Mouse (Mus musculus) hindbrain, embryonic 16.5 days (tissue): ENCODE results near the gene Cadps. TPM values are rescaled to one million over a fixed set of nuclear protein-coding genes. Genes with fewer than 3 reads are reported as not detected.

ENCODE experiments used
- ATAC-seq: fragments of 200-750 bp; cut with Nextera tagmentation; 2 replicates; pipeline ENCODE4 v1.8.0; 2017; ENCODE audit warnings: moderate TSS enrichment, moderate library complexity
- H3K27ac ChIP-seq: fragments of 300-500 bp; sonication (generic); 2 replicates; pipeline ENCODE4 v1.5.1; 2014; ENCODE audit warnings: low read depth, mild to moderate bottlenecking, control low read depth, low read length, moderate library complexity
- H3K27me3 ChIP-seq: fragments of 300-500 bp; sonication (generic); replicated peaks from 2 replicates; pipeline ENCODE4 v1.6.1; 2014; ENCODE audit warnings: low read length; ENCODE audit not compliant: control insufficient read depth, insufficient read depth
- H3K36me3 ChIP-seq: fragments of 300-500 bp; sonication (generic); 2 replicates; pipeline ENCODE4 v1.6.1; 2014; ENCODE audit warnings: mild to moderate bottlenecking, low read length, moderate library complexity, mixed read lengths; ENCODE audit not compliant: control insufficient read depth, insufficient read depth
- H3K4me1 ChIP-seq: fragments of 300-500 bp; sonication (generic); 2 replicates; pipeline ENCODE4 v1.6.1; 2014; ENCODE audit warnings: low read depth, low read length; ENCODE audit not compliant: control insufficient read depth, insufficient read depth
- H3K4me2 ChIP-seq: fragments of 300-500 bp; sonication (generic); 2 replicates; pipeline ENCODE4 v1.6.1; 2014; ENCODE audit warnings: mild to moderate bottlenecking, low read length, control low read depth, moderate library complexity
- H3K4me3 ChIP-seq: fragments of 300-500 bp; sonication (generic); 2 replicates; pipeline ENCODE4 v1.5.1; 2014; ENCODE audit warnings: mild to moderate bottlenecking, low read length, control low read depth, moderate library complexity
- H3K9ac ChIP-seq: fragments of 300-500 bp; sonication (generic); 2 replicates; pipeline ENCODE4 v1.6.1; 2014; ENCODE audit warnings: low read depth, mild to moderate bottlenecking, control low read depth, low read length, moderate library complexity
- H3K9me3 ChIP-seq: fragments of 300-500 bp; sonication (generic); 2 replicates; pipeline ENCODE4 v1.6.1; 2014; ENCODE audit warnings: mild to moderate bottlenecking, low read length, moderate library complexity; ENCODE audit not compliant: control insufficient read depth
- WGBS: fragments of 180-500 bp; shearing (Covaris S2); extraction: QIAGEN DNeasy Blood & Tissue Kit; methylation state at CpG from one replicate; pipeline ENCODE4 v1.1.7; 2014; 5-methylcytosine and 5-hydroxymethylcytosine counted together
- polyA plus RNA-seq: library from polyadenylated mRNA; unstranded; fragments of >200 nt; fragmentation: Nextera tagmentation; extraction: Ambion mirVana; gene quantifications from 2 replicates; pipeline ENCODE4 v1.2.1, GENCODE M21; 2015

The Cadps gene
- polyA plus RNA-seq, 1 experiment from 2014 or later: 49.0 TPM

DNA sequence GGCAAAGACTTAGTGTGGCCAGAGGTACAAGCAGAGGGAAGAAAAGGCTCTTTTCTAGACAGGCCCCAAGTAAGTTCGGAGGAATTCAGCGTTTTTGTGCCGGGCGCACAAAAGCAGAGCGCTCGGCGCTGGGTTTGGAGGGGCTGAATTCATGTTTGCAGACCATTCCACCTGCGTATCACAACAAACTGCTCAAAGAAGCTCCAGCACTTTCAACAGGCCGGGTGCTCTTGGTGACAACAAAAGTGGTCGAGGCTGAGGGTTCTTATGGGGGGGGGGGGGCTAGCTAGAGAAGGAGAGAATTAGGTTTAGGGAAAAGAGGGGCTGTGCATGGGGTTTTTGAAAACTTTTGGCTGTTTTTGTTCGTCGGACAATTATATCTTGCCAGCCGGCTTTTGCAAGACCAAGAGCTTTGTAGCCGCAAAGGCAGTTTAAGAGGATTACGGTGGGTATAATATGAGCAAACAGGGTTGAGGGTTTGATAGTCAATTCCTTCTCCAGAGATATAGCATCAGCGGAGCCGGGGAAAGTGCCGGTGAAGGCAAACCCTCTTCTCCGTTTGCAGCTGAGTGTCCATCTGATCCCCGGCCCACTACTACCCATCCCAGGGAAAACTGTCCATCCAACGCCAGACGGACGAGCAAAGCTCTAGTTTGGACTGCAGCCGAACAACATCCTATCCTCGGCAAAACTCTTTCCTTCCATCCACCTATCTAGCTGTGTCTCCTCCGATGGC lies 475.8 kb downstream of the Cadps start:
- no peak overlapping the region for H3K27ac ChIP-seq
- no peaks in the 10 kb centered on the region for H3K9me3 ChIP-seq
- H3K4me3 ChIP-seq: no peak overlapping the region
- H3K4me1 ChIP-seq: peaks cover 12% of the 10 kb centered on the region
- H3K9ac ChIP-seq: no peak overlapping the region
- peaks cover 59% of the 10 kb centered on the region for H3K27me3 ChIP-seq
- 0 out of 2 replicates have a peak overlapping the region, but pooled peaks have one; percentile 14 for H3K4me2 ChIP-seq
- WGBS: under 1% methylated on average over 26 of the region's 26 CpGs
- no peaks in the 10 kb centered on the region for H3K36me3 ChIP-seq
- ATAC-seq: no peak

DNA sequence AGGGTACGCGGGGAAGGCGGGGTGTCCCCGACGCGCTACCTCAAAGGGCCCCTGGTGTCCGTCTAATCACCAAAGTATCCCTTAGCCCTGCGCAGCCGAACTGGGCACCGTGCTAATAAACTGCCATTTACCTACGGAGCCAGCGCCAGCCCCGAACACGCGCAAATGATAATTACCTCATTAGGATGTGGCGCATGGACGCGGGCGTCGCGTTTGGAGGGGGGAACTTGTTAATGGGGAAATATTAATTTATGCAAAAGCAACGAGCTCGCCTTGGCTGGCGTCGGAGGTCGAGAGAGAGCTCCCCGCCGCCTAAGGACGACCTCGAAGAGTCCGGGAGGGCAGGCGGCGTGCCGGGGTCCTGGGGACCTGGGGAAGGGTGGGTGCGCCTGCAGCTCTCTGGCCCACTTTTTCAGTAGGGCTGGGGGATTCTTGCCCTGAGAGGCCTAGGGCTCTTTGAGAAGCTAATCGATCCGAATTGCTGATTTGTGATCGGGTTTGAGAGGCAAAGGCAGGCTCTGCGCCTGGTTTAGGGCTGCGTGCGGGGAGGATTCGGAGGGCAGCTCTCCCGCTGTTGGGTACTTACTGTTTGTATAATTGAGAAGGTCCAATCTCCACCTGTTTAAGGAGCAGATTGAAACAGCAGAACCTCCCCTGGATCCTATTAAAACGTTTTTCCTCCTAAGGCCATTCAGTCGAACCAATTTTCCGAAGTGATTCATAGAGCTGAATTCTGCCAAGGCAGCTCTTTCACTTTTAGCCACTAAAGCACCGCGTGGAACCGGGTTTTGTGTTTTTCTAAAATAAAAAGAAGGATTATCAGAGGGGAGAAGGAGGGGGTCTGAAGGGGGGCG lies 476.6 kb downstream of the Cadps start:
- Histone ChIP-seq H3K36me3 (no peaks in the 10 kb centered on the region), H3K9ac (no peak overlapping the region), H3K9me3 (no peaks in the 10 kb centered on the region), H3K27me3 (peaks cover 55% of the 10 kb centered on the region), H3K4me2 (peak overlapping the region; percentile 14; the same call in 1 of the 2 replicates), H3K4me1 (peaks cover 12% of the 10 kb centered on the region), H3K4me3 (peak overlapping the region; percentile 9), H3K27ac (no peak overlapping the region)
- ATAC-seq: no peak
- WGBS: under 1% methylated on average over 50 of the region's 50 CpGs

DNA sequence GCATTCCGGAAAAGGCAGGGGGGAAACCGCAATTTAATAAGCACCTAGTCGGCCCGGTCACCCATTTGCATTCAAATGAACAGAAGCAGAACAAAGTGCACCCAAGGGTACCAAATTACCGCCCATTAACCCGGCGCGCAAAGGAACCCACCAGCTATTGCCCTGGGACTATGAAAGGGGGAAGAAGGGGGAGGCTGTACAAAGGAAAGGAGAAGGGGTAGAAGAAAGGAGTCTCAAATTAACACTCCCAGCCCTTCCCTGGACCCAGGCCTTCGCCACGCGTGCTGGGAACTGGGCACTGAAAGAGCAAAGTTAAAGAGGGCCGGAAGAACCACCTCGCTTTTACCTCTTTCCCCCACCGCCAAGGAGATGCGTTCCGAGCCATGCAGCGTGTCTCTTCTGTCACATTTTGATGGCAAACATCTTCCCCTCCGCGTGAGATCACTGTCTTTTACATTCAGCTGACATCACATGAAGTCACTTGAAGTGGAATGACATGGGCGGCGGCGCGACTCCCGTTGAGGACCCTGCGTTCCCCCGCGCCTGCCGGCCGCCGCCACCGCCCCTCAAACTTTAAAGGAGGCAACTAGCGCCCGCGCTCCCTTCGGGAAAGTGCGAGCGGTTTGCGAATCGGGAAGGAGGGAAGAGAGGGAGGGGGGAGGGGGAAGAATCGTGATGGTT lies 477.5 kb downstream of the Cadps start:
- no peak overlapping the region for H3K4me2 ChIP-seq
- WGBS: under 1% methylated on average over 40 of the region's 40 CpGs

DNA sequence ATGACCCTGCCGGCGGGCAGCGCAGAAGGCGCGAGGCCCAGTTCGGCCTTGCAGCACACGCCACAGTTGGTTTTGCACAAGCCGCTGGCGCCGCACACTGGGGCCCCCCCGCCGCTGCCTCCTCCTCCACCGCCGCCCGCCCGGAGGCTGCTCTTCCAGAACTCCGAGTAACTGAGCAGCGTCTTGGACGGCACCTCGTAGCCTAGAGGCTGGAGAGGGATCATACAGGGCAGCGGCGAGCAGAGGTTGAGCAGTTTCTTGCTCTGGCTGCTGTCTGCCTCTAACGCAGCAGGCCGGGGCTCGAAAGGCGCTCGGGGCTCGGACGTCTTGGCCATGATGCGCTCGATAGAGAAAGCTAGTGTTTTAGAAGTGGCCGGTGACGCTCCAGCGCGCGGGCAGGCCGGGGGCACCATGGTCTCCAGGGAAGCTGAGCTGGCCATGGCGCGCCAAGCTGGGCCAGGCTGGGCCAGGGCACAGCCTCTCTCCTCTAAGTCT lies 478.1 kb downstream of the Cadps start:
- Histone ChIP-seq H3K9me3 (no peaks in the 10 kb centered on the region), H3K9ac (no peak overlapping the region; the same call in 1 of the 2 replicates), H3K4me2 (peak overlapping the region; percentile 33), H3K27ac (no peak overlapping the region), H3K4me3 (peak overlapping the region; percentile 21), H3K4me1 (peaks cover 12% of the 10 kb centered on the region), H3K27me3 (peaks cover 51% of the 10 kb centered on the region), H3K36me3 (no peaks in the 10 kb centered on the region)
- under 1% methylated on average over 39 of the region's 39 CpGs for WGBS
- no peak for ATAC-seq

More for the DNA sequence above, 477.5 kb downstream of the Cadps start:
- peaks cover 12% of the 10 kb centered on the region for H3K4me1 ChIP-seq
- H3K36me3 ChIP-seq: no peaks in the 10 kb centered on the region
- peak overlapping the region; percentile 21 for H3K4me3 ChIP-seq
- no peak overlapping the region for H3K9ac ChIP-seq
- no peak overlapping the region for H3K27ac ChIP-seq
- no peaks in the 10 kb centered on the region for H3K9me3 ChIP-seq
- ATAC-seq: no peak
- H3K27me3 ChIP-seq: peaks cover 47% of the 10 kb centered on the region

DNA sequence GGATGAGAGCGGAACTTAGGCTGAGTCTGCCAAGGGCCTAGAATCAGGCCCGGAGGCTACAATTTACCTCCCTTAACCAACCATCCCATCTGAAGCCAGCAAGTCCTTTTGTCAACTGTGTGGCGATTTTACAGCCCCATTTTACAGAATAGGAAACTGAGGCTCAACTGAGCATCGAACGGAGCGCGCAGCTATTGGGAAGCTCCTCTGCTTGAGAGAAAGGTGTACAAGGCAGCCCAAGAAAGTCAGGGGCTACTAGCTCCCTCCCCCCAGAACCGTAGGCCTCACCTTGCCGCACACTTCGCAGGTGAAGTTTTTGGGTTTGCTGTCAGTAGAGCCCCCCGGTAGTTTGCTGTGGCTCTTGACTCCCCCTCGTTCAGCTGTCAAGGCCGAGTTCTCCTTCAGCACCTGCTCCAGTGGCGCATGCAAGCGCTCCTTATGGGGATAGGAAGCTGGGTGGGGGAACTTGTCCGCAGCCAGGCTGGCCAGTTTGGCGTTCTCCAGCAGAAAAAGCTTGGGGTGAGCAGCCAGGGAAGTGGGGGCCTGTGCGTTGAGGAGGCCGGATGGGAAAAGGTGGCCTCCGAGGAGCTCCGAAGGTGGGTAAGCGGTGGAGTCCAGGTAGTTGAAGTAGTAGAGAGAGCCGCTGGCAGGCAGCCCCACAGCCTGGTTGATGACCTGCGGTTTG lies 478.7 kb downstream of the Cadps start:
- Histone ChIP-seq H3K9me3 (no peaks in the 10 kb centered on the region), H3K4me3 (no peak overlapping the region; the same call in none of the 2 replicates), H3K4me1 (peaks cover 12% of the 10 kb centered on the region), H3K9ac (no peak overlapping the region; the same call in 1 of the 2 replicates), H3K4me2 (no peak overlapping the region), H3K27me3 (peaks cover 54% of the 10 kb centered on the region), H3K27ac (no peak overlapping the region), H3K36me3 (no peaks in the 10 kb centered on the region)
- 4% methylated on average over 24 of the region's 24 CpGs for WGBS
- no peak for ATAC-seq

DNA sequence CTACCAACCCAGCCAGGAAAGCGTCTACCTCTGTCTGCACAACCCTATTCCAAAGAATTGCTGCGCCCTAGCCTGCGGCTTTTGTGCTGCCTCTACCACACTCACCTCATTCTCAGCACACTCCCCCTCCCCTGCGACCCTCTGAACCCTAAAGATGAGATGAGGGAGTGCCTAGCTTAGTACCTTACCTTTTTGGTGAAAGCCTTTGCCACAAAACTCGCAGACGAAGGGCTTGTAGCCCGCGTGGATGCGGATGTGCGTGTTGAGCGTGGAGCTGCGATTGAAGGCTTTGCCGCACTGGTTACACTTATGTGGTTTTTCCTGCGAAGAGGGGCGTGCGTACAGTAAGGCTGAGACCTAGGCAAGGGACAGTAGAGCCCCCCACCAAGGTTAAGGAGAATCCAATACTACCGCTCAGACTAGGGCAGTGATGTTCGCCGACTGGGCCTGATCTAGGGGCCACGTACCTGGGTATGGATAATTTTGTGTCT lies 479.4 kb downstream of the Cadps start:
- Histone ChIP-seq H3K36me3 (no peaks in the 10 kb centered on the region), H3K27me3 (peaks cover 51% of the 10 kb centered on the region), H3K4me3 (no peak overlapping the region; the same call in 1 of the 2 replicates), H3K27ac (no peak overlapping the region), H3K4me1 (peaks cover 12% of the 10 kb centered on the region), H3K9me3 (no peaks in the 10 kb centered on the region), H3K4me2 (no peak overlapping the region), H3K9ac (no peak overlapping the region)
- WGBS: 2% methylated on average over 20 of the region's 20 CpGs
- ATAC-seq: no peak

DNA sequence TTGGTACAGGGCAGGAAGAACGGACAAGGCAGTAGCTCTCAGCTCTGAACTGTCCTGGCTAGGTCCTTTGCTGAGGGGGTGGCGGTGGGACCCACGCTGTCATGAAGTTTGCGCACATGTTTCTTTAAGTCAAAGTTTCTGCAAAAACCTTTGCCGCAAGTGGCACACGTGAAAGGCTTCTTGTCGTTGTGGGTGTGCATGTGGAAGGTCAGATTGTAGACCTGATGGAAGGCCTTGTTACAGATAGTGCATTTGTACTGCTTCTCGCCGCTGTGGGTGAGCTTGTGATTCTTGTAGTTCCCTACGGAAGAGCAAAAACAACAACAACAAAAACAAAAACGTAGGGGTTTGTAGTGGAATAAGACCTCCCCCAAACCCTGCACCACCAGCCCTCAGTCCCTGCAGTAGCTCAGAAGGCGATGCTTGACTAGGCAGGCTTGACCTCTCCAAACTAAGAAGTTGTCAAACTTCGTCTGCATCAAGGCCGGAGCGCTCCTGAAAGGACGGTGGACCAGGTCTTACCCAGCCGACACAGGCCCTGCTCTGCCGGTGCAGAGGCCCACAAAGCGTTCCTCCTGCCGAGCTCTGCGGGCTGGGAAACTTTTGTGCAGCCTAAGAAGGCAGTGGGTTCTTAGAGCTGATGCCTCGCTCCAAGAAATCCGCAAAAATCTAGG lies 480.3 kb downstream of the Cadps start:
- peaks cover 54% of the 10 kb centered on the region for H3K27me3 ChIP-seq
- no peaks in the 10 kb centered on the region for H3K36me3 ChIP-seq
- WGBS: 3% methylated on average over 23 of the region's 23 CpGs
- no peak overlapping the region for H3K9ac ChIP-seq
- no peak overlapping the region for H3K4me2 ChIP-seq
- no peak for ATAC-seq
- H3K9me3 ChIP-seq: no peaks in the 10 kb centered on the region
- peaks cover 12% of the 10 kb centered on the region for H3K4me1 ChIP-seq
- H3K4me3 ChIP-seq: no peak overlapping the region
- H3K27ac ChIP-seq: no peak overlapping the region

DNA sequence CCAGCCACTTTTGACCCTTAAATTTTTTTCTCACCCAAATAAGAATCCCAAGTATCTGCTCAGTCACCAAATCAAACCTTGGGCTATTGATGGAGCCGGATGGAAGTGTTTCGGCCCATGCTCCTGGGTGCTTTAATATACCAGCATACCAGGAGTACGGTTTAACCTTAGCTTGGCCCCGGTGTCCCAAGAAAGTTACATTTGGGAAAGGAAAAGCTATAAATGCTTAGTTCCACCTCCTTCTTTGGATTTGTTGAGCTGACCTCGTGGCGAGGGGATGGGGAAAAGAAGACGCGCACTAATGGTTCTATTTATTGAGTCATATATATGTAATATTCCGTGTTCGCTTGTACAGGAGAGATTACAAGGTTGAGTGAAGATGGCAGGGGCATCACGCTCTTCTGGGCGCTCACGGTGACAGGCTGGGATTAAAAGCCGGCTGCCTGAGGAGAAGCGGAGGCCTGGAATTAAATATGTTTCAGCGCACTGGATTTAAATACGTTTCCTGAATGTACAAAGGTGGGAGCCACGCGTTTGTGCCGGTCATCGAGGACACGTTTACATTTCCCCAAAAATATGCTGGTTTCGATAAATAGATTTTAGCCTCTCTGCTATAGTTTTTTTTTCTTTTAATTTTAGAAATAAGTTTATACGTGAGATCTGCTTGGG lies 481.0 kb downstream of the Cadps start:
- H3K27me3 ChIP-seq: peaks cover 56% of the 10 kb centered on the region
- WGBS: 5% methylated on average over 24 of the region's 24 CpGs
- no peak overlapping the region for H3K4me3 ChIP-seq
- no peaks in the 10 kb centered on the region for H3K36me3 ChIP-seq
- no peak overlapping the region for H3K27ac ChIP-seq
- H3K4me1 ChIP-seq: peaks cover 12% of the 10 kb centered on the region
- H3K9ac ChIP-seq: no peak overlapping the region
- ATAC-seq: no peak
- H3K9me3 ChIP-seq: no peaks in the 10 kb centered on the region
- no peak overlapping the region for H3K4me2 ChIP-seq
